12 mouse cellular contexts compared by ENCODE assay signal in the genomic region with DNA sequence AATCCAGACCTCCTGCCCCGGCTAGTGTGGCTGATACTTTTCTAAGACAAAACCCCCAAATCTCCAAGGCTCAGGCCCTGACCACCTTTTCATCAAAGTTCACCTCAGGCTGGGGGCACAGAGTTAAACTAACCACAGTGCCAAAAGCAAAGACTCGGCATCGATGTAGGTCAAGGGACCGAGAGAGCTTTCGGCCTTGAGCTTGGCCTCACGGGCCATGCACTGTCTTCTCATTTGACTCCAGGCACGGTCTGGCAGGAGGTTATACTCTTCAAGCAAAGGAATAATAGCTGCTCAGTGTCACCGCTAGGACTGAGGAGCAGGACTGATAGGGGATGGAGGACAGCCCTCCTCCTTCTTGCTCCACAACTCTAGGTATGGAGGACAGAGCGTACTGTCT.
"Had no signal": no experiment of that assay in that cellular context is flagged by ENCODE, and none has a peak within 500 bp of the region (broad histone marks: within the 10 kb centered on the region; RNA-seq: fewer than 3 reads in every experiment).

No protein-coding gene starts in this region.

- DNase-seq: gastrocnemius, postnatal 14 days; gastrocnemius, postnatal 36 days; heart, adult 11 months; heart, postnatal 10 days; heart, postnatal 4 days; kidney, adult 18-20 months; kidney, adult 8-10 months; kidney, postnatal 10 days; kidney, postnatal 25 days; kidney, postnatal 4 days; left cerebral cortex, postnatal 4 days; liver had no signal
